ENCODE assay signal across 8 mouse cellular contexts in the genomic region with DNA sequence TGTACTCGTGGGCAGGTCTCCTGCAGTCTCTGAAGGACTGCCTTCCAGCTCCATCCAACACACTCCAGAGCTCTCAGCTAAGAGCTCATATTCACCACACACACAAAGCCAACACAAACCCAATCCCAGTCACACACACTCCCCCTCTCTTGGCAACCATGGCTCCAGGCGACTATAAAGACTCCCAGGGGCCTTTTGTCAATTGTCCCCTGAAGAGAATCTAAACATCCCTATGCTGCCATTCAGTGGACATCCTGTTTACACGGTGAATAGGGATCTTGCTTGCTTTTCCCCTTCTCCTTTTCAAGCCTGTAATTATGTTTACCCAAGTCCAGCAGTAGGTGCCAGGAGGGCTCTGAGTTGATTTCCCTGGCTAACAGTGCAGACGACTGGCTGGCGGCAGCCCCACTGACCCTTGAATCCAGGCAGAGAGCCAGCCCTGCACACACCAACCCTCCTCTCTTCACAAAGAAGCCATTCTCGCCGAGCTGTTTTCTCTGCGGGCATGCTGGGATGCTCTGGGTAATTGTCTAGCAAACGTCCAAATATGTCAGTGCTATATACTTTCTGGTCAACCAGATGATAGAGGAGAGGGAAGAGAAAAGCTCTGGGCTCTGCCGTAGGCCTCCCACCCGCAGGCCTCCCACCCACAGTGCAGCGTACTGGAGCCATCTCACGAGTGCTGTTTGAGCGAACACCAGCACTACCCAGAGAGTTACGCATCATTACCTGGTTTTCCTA.
A peak's percentile ranks its signal among the peaks of the same experiment; 100 is the strongest.
DNase-seq lines count a peak whose midpoint lies in the region; ATAC-seq and TF ChIP-seq lines count a peak whose summit lies in the region.

No protein-coding gene starts in this region.

- TF ChIP-seq CTCF in kidney, postnatal 0 days (IDR thresholded peaks at IDR 0.05; ENCODE audit: low read depth) = no peak

- no peak overlapping the region for H3K9ac ChIP-seq in heart, embryonic 13.5 days
- no peak overlapping the region for H3K9ac ChIP-seq in kidney, postnatal 0 days (ENCODE audit: low read depth, low read length)
- no peak overlapping the region for H3K9ac ChIP-seq in limb, embryonic 11.5 days (ENCODE audit: low read length)

- peak overlapping the region; percentile 54; the same call in 1 of the 2 replicates for H3K27ac ChIP-seq in embryonic facial prominence, embryonic 10.5 days (replicated peaks)
- H3K27ac ChIP-seq in heart, embryonic 13.5 days (replicated peaks) = peak overlapping the region; percentile 66
- 0 out of 2 replicates have a peak overlapping the region, but pooled peaks have one; percentile 31 for H3K27ac ChIP-seq in kidney, postnatal 0 days
- H3K27ac ChIP-seq in limb, embryonic 11.5 days (replicated peaks; ENCODE audit: low read depth, low read length) = peak overlapping the region; percentile 51; the same call in 1 of the 2 replicates

- H3K4me1 ChIP-seq in embryonic facial prominence, embryonic 10.5 days = peaks cover 14% of the 10 kb centered on the region
- peaks cover 13% of the 10 kb centered on the region for H3K4me1 ChIP-seq in heart, embryonic 13.5 days
- H3K4me1 ChIP-seq in kidney, postnatal 0 days (replicated peaks; ENCODE audit: insufficient read depth, low read length) = no peaks in the 10 kb centered on the region
- H3K4me1 ChIP-seq in limb, embryonic 11.5 days (ENCODE audit: control insufficient read depth, insufficient read depth, low read length) = peaks cover 5% of the 10 kb centered on the region; the same call in 1 of the 2 replicates

- peaks cover 35% of the 10 kb centered on the region for H3K27me3 ChIP-seq in embryonic facial prominence, embryonic 10.5 days (replicated peaks; ENCODE audit: low read depth, poor library complexity, severe bottlenecking)
- no peaks in the 10 kb centered on the region for H3K27me3 ChIP-seq in heart, embryonic 13.5 days (replicated peaks)
- H3K27me3 ChIP-seq in kidney, postnatal 0 days (ENCODE audit: insufficient read depth, low read length) = no peaks in the 10 kb centered on the region
- no peaks in the 10 kb centered on the region for H3K27me3 ChIP-seq in limb, embryonic 11.5 days (ENCODE audit: control insufficient read depth, insufficient read depth, low read length)

- DNase-seq in cerebellum, adult 18-20 months = peak; percentile 10 to 13
- DNase-seq in embryonic facial prominence, embryonic 10.5 days (ENCODE audit: low spot score) = peak; percentile 59
- DNase-seq in kidney, postnatal 0 days (ENCODE audit: low spot score) = peak; percentile 49
- DNase-seq in limb, embryonic 11.5 days (ENCODE audit: low spot score) = no peak
- DNase-seq in neural tube, embryonic 10.5 days (ENCODE audit: extremely low spot score, low spot score) = peak; percentile 60
- DNase-seq in spleen, postnatal 14 days (ENCODE audit: low spot score in 2 of 2) = no peak
- no peak for DNase-seq in spleen, postnatal 4 days (ENCODE audit: low spot score in 2 of 2)

- WGBS in embryonic facial prominence, embryonic 10.5 days = 16% methylated on average over 15 of the region's 15 CpGs
- 40% methylated on average over 15 of the region's 15 CpGs for WGBS in heart, embryonic 13.5 days
- WGBS in kidney, postnatal 0 days = 14% methylated on average over 15 of the region's 15 CpGs
- 41% methylated on average over 15 of the region's 15 CpGs for WGBS in limb, embryonic 11.5 days

- no peak for ATAC-seq in heart, embryonic 13.5 days (ENCODE audit: extremely low read depth, insufficient number of reproducible peaks, low FRiP score, low TSS enrichment)
- no peak; the same call in 1 of the 2 replicates for ATAC-seq in kidney, postnatal 0 days (replicated peaks; ENCODE audit: low FRiP score, low read depth)
- ATAC-seq in limb, embryonic 11.5 days (ENCODE audit: insufficient number of reproducible peaks, low FRiP score, low TSS enrichment, low read depth) = no peak; the same call in 1 of the 2 replicates

- no peaks in the 10 kb centered on the region for H3K9me3 ChIP-seq in embryonic facial prominence, embryonic 10.5 days
- H3K9me3 ChIP-seq in heart, embryonic 13.5 days = no peaks in the 10 kb centered on the region
- no peaks in the 10 kb centered on the region for H3K9me3 ChIP-seq in kidney, postnatal 0 days (replicated peaks; ENCODE audit: low read length)
- H3K9me3 ChIP-seq in limb, embryonic 11.5 days (ENCODE audit: control insufficient read depth, low read length) = no peaks in the 10 kb centered on the region

- H3K4me2 ChIP-seq in heart, embryonic 13.5 days = 0 out of 2 replicates have a peak overlapping the region, but pooled peaks have one; percentile 7
- H3K4me2 ChIP-seq in kidney, postnatal 0 days (ENCODE audit: low read length) = no peak overlapping the region
- H3K4me2 ChIP-seq in limb, embryonic 11.5 days (ENCODE audit: low read depth, severe bottlenecking) = no peak overlapping the region

- no peaks in the 10 kb centered on the region for H3K36me3 ChIP-seq in embryonic facial prominence, embryonic 10.5 days (replicated peaks)
- no peaks in the 10 kb centered on the region for H3K36me3 ChIP-seq in heart, embryonic 13.5 days
- no peaks in the 10 kb centered on the region for H3K36me3 ChIP-seq in kidney, postnatal 0 days (ENCODE audit: insufficient read depth, low read length)
- no peaks in the 10 kb centered on the region for H3K36me3 ChIP-seq in limb, embryonic 11.5 days (ENCODE audit: control insufficient read depth, insufficient read depth, low read length)

- 0 out of 2 replicates have a peak overlapping the region, but pooled peaks have one; percentile 6 for H3K4me3 ChIP-seq in embryonic facial prominence, embryonic 10.5 days
- H3K4me3 ChIP-seq in heart, embryonic 13.5 days = no peak overlapping the region
- H3K4me3 ChIP-seq in kidney, postnatal 0 days (replicated peaks; ENCODE audit: low read depth, low read length) = no peak overlapping the region
- no peak overlapping the region for H3K4me3 ChIP-seq in limb, embryonic 11.5 days (ENCODE audit: low read depth, low read length)

Comparison
In these comparisons a context has a peak if more than half of its experiments do, and no peak if none do; other contexts are left out.
1. DNase-seq: peak in cerebellum, adult 18-20 months (2 of 2), embryonic facial prominence, embryonic 10.5 days (single experiment), kidney, postnatal 0 days (single experiment) and neural tube, embryonic 10.5 days (single experiment); none in limb, embryonic 11.5 days (single experiment), spleen, postnatal 14 days (0 of 2) and spleen, postnatal 4 days (0 of 2).
2. Peak in every context shown above with its lines, with median percentiles within 50 percentile points of each other: H3K27ac ChIP-seq.